Mouse (Mus musculus): Measurements from ENCODE around the gene Cbl. TPM values are rescaled to one million over a fixed set of nuclear protein-coding genes. Genes with fewer than 3 reads are reported as not detected.
"Not testable (repeated sequence)": the region's sequence is repeated elsewhere in the genome, so short reads cannot be mapped to it uniquely, and the experiment has no call there.

Gene Cbl
- polyA plus RNA-seq, 1 experiment: 3.9 TPM

GRCm38 (mm10) chr9:44126746-44127145 lies 107.1 kb downstream of the Cbl start:
- H3K4me3 ChIP-seq (replicated peaks): no peak overlapping the region
- H3K4me1 ChIP-seq: peaks cover 51% of the 10 kb centered on the region
- no peak for TF ChIP-seq FLI1 (IDR thresholded peaks at IDR 0.05; ENCODE audit: low read length)
- TF ChIP-seq GATA1 (IDR thresholded peaks at IDR 0.05; ENCODE audit: borderline replicate concordance, low read length): no peak
- no peaks in the 10 kb centered on the region for H3K9me3 ChIP-seq
- H3K36me3 ChIP-seq (replicated peaks; ENCODE audit: low read length): no peaks in the 10 kb centered on the region
- peaks cover 40% of the 10 kb centered on the region for H3K27me3 ChIP-seq (replicated peaks)

- no peak for TF ChIP-seq FLI1 (IDR thresholded peaks at IDR 0.05; ENCODE audit: low read length)
- no peak for TF ChIP-seq GATA1 (IDR thresholded peaks at IDR 0.05; ENCODE audit: borderline replicate concordance, low read length)
- Histone ChIP-seq H3K9me3 (no peaks in the 10 kb centered on the region), H3K4me3 (replicated peaks) (peak overlapping the region; percentile 56), H3K4me1 (peaks cover 41% of the 10 kb centered on the region), H3K27me3 (replicated peaks) (peaks cover 35% of the 10 kb centered on the region), H3K36me3 (replicated peaks; ENCODE audit: low read length) (no peaks in the 10 kb centered on the region)
Observed at GRCm38 (mm10) chr9:44125546-44126428, 108.1 kb downstream of the Cbl start.

- H3K36me3 ChIP-seq (replicated peaks; ENCODE audit: low read length): no peaks in the 10 kb centered on the region
- peaks cover 32% of the 10 kb centered on the region for H3K27me3 ChIP-seq (replicated peaks)
- H3K4me1 ChIP-seq: peaks cover 37% of the 10 kb centered on the region
- no peak overlapping the region for H3K4me3 ChIP-seq (replicated peaks)
- TF ChIP-seq FLI1 (IDR thresholded peaks at IDR 0.05; ENCODE audit: low read length): no peak
- no peak for TF ChIP-seq GATA1 (IDR thresholded peaks at IDR 0.05; ENCODE audit: borderline replicate concordance, low read length)
- H3K9me3 ChIP-seq: no peaks in the 10 kb centered on the region
Observed at GRCm38 (mm10) chr9:44125026-44125425, 108.8 kb downstream of the Cbl start.

- H3K4me3 ChIP-seq (replicated peaks): no peak overlapping the region
- peaks cover 34% of the 10 kb centered on the region for H3K4me1 ChIP-seq
- no peak for TF ChIP-seq FLI1 (IDR thresholded peaks at IDR 0.05; ENCODE audit: low read length)
- no peak for TF ChIP-seq GATA1 (IDR thresholded peaks at IDR 0.05; ENCODE audit: borderline replicate concordance, low read length)
- H3K36me3 ChIP-seq (replicated peaks; ENCODE audit: low read length): no peaks in the 10 kb centered on the region
- H3K27me3 ChIP-seq (replicated peaks): peaks cover 25% of the 10 kb centered on the region
- no peaks in the 10 kb centered on the region for H3K9me3 ChIP-seq
Observed at GRCm38 (mm10) chr9:44124317-44124716, 109.5 kb downstream of the Cbl start.

- Histone ChIP-seq H3K36me3 (replicated peaks; ENCODE audit: low read length) (no peaks in the 10 kb centered on the region), H3K27me3 (replicated peaks) (peaks cover 15% of the 10 kb centered on the region), H3K9me3 (no peaks in the 10 kb centered on the region), H3K4me1 (peaks cover 19% of the 10 kb centered on the region), H3K4me3 (replicated peaks) (no peak overlapping the region)
- no peak for TF ChIP-seq FLI1 (IDR thresholded peaks at IDR 0.05; ENCODE audit: low read length)
- no peak for TF ChIP-seq GATA1 (IDR thresholded peaks at IDR 0.05; ENCODE audit: borderline replicate concordance, low read length)
Observed at GRCm38 (mm10) chr9:44119948-44120465, 113.8 kb downstream of the Cbl start.

- Histone ChIP-seq H3K4me1 (peaks cover 27% of the 10 kb centered on the region), H3K9me3 (no peaks in the 10 kb centered on the region), H3K36me3 (replicated peaks; ENCODE audit: low read length) (no peaks in the 10 kb centered on the region), H3K4me3 (replicated peaks) (no peak overlapping the region), H3K27me3 (replicated peaks) (peaks cover 15% of the 10 kb centered on the region)
- no peak for TF ChIP-seq FLI1 (IDR thresholded peaks at IDR 0.05; ENCODE audit: low read length)
Observed at GRCm38 (mm10) chr9:44119011-44119410, 114.8 kb downstream of the Cbl start.

GRCm38 (mm10) chr9:44116182-44116581 lies 117.7 kb downstream of the Cbl start:
- H3K27me3 ChIP-seq (replicated peaks): peaks cover 13% of the 10 kb centered on the region
- no peaks in the 10 kb centered on the region for H3K36me3 ChIP-seq (replicated peaks; ENCODE audit: low read length)
- H3K9me3 ChIP-seq: no peaks in the 10 kb centered on the region
- H3K4me1 ChIP-seq: peaks cover 43% of the 10 kb centered on the region
- no peak for TF ChIP-seq FLI1 (IDR thresholded peaks at IDR 0.05; ENCODE audit: low read length)
- TF ChIP-seq GATA1 (IDR thresholded peaks at IDR 0.05; ENCODE audit: borderline replicate concordance, low read length): no peak
- no peak overlapping the region for H3K4me3 ChIP-seq (replicated peaks)

GRCm38 (mm10) chr9:44115599-44115998 lies 118.2 kb downstream of the Cbl start:
- Histone ChIP-seq H3K4me1 (peaks cover 43% of the 10 kb centered on the region), H3K9me3 (no peaks in the 10 kb centered on the region), H3K4me3 (replicated peaks) (no peak overlapping the region), H3K27me3 (replicated peaks) (peaks cover 11% of the 10 kb centered on the region), H3K36me3 (replicated peaks; ENCODE audit: low read length) (no peaks in the 10 kb centered on the region)
- TF ChIP-seq GATA1 (IDR thresholded peaks at IDR 0.05; ENCODE audit: borderline replicate concordance, low read length): no peak
- no peak for TF ChIP-seq FLI1 (IDR thresholded peaks at IDR 0.05; ENCODE audit: low read length)

GRCm38 (mm10) chr9:44114453-44114852 lies 119.4 kb downstream of the Cbl start:
- TF ChIP-seq FLI1 (IDR thresholded peaks at IDR 0.05; ENCODE audit: low read length) (no peak), GATA1 (IDR thresholded peaks at IDR 0.05; ENCODE audit: borderline replicate concordance, low read length) (no peak)
- peaks cover 47% of the 10 kb centered on the region for H3K4me1 ChIP-seq
- H3K4me3 ChIP-seq (replicated peaks): no peak overlapping the region
- no peaks in the 10 kb centered on the region for H3K9me3 ChIP-seq
- H3K27me3 ChIP-seq (replicated peaks): peaks cover 6% of the 10 kb centered on the region
- peaks cover 10% of the 10 kb centered on the region for H3K36me3 ChIP-seq (replicated peaks; ENCODE audit: low read length)

- H3K4me3 ChIP-seq (replicated peaks): peak within 1 kb of the TSS; percentile 93
- peaks cover 20% of the 10 kb centered on the region for H3K36me3 ChIP-seq (replicated peaks; ENCODE audit: low read length)
- H3K4me1 ChIP-seq: peaks cover 56% of the 10 kb centered on the region
- no peaks in the 10 kb centered on the region for H3K9me3 ChIP-seq
- TF ChIP-seq FLI1 (IDR thresholded peaks at IDR 0.05; ENCODE audit: low read length) (peak; percentile 18; the same call in 1 of the 2 replicates), GATA1 (IDR thresholded peaks at IDR 0.05; ENCODE audit: borderline replicate concordance, low read length) (no peak)
- H3K27me3 ChIP-seq (replicated peaks): peaks cover 6% of the 10 kb centered on the region
Observed at GRCm38 (mm10) chr9:44113105-44113789, 120.6 kb downstream of the Cbl start, which contains the start of the genes Gm49380 and Rnf26. Gene Gm49380, minus strand, starts transcription at chr9:44113500. Gene Rnf26, minus strand, starts transcription at chr9:44113517.

GRCm38 (mm10) chr9:44111909-44112308 lies 121.9 kb downstream of the Cbl start:
- H3K4me3 ChIP-seq (replicated peaks); H3K27me3 ChIP-seq (replicated peaks); H3K9me3 ChIP-seq: not testable (repeated sequence)
- Histone ChIP-seq H3K4me1 (peaks cover 69% of the 10 kb centered on the region), H3K36me3 (replicated peaks; ENCODE audit: low read length) (peaks cover 33% of the 10 kb centered on the region)

All from megakaryocyte, embryonic 14.5 days (primary cell).